Mouse (Mus musculus): ENCODE results near the gene D17Wsu92e.

DNA sequence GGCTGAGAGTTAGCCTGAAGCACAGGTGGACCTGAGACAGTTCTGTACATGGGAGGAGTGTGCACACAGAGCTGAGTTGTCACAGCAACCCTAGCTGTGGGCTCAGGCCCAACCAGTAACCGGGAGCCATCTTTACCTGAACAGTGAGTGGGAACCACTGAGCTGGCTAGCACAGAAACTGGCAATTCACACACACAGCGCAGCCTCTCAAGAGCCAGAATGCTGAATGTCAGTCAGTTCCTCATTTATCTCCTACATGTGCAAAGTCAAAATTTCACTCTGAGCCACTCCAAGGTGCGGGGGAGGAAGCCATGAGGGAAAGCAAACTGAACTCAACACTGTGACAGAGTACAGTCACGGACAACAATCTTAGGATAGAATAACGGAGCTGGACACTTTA is 53.3 kb downstream of the D17Wsu92e start:
- TF ChIP-seq RAD21 (IDR thresholded peaks at IDR 0.05; ENCODE audit: low read depth, low read length) (no peak), CTCF (conservative IDR thresholded peaks at IDR 0.05 in 1 of 2, IDR thresholded peaks at IDR 0.05 in 1 of 2; ENCODE audit: low read depth in 2 of 2, low read length in 2 of 2) (no peak), POLR2A (IDR thresholded peaks at IDR 0.05; ENCODE audit: low read depth, low read length) (no peak), CHD1 (IDR thresholded peaks at IDR 0.05; ENCODE audit: low read depth, low read length) (no peak)

Measured in CH12.LX (cell line).